Mouse (Mus musculus) E14TG2a.4 (cell line): ENCODE measurements at regions not wholly inside any gene's neighbourhood (a gene's known extent, or its start where the extent isn't known, plus 50 kb on each side); places are given as distances from the start of the nearest gene placed in this dataset.

Experiments used
- CTCF ChIP-seq: conservative IDR thresholded peaks from 2 replicates; pipeline ENCODE4 v1.5.1; 2014; ENCODE audit warnings: low read length
- POU5F1 ChIP-seq: IDR thresholded peaks from 2 replicates; pipeline ENCODE4 v1.6.1; 2014; ENCODE audit warnings: low read length, borderline replicate concordance

GRCm38 (mm10) chr11:56767424-56767823, 243.8 kb upstream of the Gria1 start:
- no peak for TF ChIP-seq CTCF
- no peak for TF ChIP-seq POU5F1
